Mouse (Mus musculus): ENCODE measurements around the gene Tulp4.
A peak's percentile ranks its signal among the peaks of the same experiment; 100 is the strongest.

The Tulp4 gene

DNA sequence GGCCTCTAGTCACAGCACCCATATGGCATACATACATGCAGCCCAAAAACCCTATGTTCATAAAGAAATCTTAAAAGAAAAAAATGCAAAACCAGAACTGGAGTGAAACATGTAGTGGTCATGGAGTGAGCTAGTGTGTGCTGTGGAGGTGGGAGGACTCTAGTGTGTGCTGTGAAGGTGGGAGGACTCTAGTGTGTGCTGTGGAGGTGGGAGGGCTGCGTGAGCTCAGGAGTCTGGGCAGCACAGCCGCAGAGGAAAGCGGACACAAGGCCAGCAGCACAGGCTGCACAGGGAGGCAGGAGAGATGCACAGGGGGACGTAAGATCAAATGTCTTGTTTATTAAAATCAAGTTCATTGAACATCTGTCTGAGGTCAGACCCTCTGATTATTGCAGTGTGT is 17.5 kb downstream of the Tulp4 start:
- DNase-seq (ENCODE audit: low read depth), result no peak

DNA sequence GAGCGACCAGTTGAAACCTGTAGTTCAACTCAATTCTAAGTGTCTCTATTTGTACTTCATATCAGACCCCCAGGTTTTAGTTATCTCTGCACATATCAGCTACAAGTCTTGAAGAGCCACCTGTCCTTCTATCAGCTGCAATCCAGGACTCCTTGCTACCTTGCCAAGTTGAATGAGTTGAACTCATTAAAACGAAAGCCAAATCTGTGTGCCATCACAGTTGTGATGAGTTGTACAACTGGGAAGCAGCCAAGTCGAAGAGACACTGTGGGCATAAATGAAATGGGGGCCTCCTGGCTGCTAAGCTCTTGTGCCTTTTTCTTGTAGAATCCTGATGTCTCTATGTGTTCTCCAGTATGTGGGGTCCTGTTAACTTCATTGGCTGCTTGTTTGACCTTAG is 19.2 kb downstream of the Tulp4 start:
- DNase-seq (ENCODE audit: low read depth), result no peak

DNA sequence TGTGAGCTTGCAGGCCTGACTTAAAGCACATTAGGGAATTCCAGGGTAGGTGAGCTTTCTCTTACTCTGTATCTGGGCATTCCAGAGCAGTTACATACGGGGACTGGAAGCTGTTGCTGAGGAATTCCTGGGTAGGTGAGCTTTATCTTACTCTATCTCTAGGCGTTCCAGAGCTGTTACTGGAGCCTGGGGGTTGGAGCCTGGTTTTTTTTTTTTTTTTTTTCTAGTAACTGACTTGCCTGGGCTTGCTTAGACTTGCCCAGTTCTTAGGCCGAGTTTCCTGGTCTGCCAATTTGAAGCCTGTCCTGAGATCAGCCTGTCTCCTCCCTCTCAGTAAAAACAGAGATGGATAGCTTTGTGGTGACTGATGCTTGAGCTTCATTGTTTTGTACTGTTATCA is 21.8 kb downstream of the Tulp4 start:
- DNase-seq (ENCODE audit: low read depth), result peak; percentile 66

DNA sequence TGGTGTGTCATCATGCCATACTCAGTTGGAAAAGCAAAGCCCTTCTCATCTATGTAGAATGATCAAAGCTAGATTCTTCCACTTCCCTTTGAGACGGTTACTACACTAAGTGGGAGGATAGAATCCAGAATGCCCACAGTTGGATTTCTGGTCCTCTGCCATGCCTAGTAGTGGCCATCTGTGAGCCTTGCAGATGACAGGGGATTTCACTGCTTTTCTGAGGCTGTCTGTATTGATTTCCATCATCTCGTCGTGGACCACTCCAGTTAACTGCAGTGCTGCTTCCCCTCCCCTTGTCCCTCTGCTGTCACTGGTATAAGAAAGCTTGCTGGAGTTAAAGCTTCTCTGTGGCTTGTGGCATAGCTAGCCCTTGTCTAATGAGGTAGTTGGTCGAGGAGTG is 23.1 kb downstream of the Tulp4 start:
- no peak for DNase-seq (ENCODE audit: low read depth)

DNA sequence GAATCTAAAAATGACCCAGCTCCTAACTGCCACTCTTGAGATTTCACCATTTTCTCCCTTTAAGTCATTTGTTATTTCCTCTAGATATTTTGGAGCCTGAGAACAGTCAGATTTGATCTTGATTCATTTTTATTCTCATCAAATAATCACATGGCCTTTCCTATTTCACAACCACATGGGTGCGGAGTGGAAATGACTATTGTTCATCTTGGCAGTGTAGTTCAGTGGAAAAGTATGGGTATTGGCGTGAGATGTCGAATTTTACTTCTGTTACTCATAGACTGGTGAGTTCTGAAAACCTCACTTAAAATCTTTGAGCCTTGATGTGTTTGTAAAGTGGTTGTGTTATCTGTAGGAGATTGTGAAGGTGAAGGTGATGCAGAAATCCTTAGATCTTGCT is 24.8 kb downstream of the Tulp4 start:
- peak; percentile 84 for DNase-seq (ENCODE audit: low read depth)

DNA sequence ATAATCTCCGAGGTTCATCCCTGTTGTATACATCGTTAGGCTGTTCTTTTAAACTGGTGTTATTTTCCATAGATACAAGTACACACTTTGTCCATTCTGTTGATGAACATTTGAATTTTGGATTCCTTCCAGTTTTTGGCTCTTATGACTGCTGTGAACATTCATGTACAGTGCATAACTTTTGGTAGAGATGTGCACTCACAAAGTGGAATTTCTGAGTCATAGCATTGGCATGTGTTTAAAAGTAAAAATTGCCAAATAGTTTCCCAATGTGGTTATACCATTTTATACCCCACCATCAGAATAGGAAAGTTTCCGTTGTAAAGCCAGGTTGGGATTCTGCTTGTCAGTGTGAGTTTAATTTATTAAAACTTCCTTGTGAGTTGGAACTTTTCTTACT is 34.6 kb downstream of the Tulp4 start:
- peak; percentile 92 for DNase-seq (ENCODE audit: low read depth)

DNA sequence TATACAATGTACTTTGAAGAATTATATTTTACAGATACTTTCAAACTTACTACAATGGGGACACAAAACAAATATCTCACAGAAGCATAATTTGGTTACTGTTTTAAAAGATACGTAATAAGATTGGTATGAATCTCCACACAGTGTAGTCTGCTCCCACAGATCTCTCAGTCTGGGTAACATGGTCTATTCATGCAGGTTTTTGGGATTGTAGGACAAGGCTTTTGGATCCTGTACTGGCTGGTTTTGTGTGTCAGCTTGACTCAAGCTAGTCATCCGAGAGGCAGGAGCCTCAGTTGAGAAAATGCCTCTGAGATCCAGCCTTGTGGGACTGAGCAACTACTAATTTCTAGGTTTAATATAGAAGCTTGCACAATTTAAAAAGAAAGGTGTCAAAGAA is 35.1 kb downstream of the Tulp4 start:
- peak; percentile 47 for DNase-seq (ENCODE audit: low read depth)

DNA sequence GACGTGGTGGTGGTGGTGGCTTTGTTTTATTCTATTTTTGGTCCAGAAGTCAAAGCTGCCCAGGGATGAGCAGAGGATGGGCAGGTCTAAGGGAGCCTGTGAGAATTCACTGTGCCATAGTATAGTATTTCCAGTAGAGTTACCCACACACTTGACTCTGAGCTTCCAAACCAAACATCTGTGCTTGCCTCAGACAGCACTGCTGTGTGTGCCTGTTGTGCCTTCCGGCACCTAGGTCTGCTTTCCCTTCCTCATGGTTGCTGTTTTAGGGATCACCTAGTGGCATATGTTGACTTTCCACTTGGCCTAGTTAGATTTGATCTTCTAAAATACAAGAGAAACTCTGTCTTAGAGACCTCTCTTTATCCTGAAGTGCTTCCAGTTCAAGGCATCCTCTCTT is 39.0 kb downstream of the Tulp4 start:
- no peak for DNase-seq (ENCODE audit: low read depth)

DNA sequence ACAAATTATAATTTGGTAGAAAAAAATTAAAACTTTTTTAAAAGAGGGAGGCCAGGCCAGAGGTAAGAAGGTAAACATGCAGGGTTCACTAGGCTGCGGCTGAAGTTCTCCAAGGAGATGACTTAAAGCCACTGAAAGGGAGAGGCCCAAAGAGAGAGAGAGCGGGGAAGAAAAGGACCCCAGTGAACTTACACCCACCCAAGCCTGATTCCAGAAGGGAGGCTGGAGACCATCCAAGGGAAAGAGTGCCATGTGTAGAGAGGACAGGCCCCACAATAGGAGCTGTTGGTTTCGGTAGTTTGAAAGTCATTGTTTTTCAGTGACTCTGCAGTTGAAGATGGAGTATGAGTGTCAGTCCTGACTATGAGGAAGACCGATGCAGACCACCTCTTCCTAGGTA is 46.7 kb downstream of the Tulp4 start:
- DNase-seq (ENCODE audit: low read depth), result no peak

DNA sequence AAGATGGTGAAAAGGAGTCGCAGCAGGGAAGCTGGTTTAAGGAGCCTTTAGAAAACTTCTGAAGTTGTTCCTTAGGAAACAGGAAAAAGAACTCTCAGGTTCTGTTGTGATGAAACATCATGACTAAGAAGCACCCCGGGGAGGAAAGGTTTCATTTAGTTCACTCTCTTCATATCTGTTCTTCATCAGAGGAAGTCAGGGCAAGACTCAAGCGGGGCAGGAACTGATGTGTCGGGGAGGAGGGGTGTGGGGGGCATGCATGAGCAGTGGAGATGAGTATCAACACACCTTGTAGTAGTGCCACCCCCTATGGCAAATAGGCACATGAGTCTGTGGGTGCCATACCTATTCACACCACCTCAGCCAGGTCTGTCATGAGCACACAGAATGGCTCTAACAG is 47.3 kb downstream of the Tulp4 start:
- no peak for DNase-seq (ENCODE audit: low read depth)

DNA sequence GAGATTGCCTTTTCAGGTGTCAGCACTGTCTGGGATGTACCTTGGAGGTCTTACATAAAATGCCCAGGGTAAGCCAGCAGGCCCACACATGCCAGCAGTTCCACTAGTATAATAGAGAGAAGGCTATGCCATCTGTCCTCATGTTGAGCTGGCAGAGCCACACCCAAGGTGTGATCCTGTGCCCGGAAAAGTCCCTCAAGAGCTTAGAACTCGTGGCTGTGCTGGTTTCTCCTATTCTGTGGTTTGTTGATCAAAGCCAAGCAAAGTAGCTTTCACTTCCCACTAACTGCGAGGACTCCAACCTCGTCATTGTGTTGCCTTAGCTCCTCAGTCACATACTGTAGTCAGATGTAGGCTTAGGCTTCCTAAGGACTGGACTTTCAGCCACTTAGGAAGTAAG is 48.1 kb downstream of the Tulp4 start:
- DNase-seq (ENCODE audit: low read depth), result no peak

DNA sequence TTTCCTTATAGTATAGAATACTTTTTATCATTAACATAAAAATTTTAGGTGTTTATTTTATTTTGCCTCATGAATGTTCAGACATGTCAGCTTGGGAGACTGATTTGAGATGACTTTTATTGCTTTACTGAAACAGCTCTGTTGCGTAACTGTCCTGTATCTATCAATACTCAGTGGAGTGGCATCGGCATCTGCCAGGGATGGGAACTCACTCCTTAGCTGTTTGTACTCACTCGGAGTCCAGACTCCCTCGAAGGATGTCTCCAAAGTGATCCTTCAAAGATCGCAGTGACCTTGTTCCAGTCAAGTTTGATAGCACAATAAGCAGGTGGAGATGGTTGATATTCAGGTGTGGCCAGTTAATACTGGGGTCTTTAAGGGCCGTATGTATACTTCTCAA is 54.3 kb downstream of the Tulp4 start:
- DNase-seq (ENCODE audit: low read depth), result no peak

DNA sequence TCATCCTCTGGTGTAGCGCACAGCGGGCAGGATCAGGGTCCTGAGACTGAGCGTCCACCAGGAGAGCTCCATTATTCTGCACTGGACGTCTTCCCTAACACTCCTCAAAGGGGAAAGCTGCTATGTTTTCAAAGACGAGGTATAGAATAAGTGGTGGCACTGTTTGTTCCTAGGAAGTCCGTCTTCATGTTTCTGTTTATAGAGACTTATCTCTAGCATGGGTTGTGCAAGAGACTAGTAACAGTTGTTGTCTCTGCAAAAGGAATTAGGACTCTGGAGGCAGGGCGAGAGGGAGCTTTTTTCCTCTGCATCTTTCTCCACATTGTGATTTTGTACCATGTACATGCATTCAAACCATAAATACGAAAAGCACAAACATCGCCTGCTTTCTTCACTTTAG is 55.7 kb downstream of the Tulp4 start:
- no peak for DNase-seq (ENCODE audit: low read depth)

DNA sequence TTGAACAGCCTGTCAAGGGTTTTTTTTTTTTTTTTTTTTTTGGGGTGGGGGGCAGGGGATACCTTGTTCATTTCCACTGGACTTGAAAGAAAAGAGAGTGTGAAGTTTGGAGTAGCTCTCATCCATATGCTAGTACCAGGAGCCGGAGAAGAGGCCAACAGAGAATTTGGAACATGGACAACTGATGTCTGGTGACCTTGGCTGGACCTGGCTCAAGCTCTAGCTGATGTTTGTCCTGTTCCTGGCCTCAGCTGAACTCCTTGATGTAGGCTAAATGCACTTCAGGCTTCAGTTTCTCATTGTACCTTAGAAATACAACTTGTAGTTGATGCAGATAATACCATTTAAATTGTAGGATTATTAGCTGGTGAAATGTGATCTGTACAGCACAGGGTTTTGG is 56.5 kb downstream of the Tulp4 start:
- DNase-seq (ENCODE audit: low read depth), result no peak

DNA sequence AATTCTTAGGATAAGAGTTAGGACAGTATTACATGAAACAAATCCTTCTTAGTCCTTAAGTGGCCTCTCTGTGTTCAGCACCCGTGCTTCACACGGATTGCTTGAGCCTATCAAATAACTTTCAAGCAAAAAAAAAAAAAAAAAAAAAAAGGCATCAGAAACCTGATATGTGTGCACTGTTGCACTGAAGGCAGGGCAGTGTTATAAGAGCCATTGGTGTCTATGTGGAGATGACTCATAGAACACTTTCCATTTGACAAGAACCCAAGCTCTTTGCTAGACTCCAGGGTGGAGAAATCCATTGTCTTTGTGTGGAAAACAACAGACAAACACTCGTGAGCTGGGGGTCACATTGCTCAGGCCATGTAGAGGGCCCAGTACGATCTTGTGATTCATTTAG is 58.7 kb downstream of the Tulp4 start:
- peak; percentile 78 for DNase-seq (ENCODE audit: low read depth)

DNA sequence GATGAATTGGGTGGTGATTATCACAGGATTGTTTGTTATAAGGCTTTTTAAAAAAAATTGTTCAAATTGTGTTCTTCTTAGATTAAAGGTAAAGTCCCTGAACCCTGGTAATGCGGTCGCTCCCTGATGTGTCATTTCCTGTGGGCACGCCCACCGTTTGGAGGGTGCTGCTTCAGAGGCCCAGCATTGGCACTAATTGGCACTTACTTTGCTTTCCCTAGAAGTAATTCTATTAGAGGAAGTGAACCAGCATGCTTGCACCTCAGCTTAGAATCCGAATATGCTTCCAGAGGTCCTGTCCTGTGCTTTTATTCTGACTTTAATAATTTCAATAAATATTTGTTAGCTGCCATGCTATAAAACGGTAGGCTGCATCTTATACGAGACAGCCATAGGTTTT is 66.2 kb downstream of the Tulp4 start:
- DNase-seq (ENCODE audit: low read depth), result no peak

DNA sequence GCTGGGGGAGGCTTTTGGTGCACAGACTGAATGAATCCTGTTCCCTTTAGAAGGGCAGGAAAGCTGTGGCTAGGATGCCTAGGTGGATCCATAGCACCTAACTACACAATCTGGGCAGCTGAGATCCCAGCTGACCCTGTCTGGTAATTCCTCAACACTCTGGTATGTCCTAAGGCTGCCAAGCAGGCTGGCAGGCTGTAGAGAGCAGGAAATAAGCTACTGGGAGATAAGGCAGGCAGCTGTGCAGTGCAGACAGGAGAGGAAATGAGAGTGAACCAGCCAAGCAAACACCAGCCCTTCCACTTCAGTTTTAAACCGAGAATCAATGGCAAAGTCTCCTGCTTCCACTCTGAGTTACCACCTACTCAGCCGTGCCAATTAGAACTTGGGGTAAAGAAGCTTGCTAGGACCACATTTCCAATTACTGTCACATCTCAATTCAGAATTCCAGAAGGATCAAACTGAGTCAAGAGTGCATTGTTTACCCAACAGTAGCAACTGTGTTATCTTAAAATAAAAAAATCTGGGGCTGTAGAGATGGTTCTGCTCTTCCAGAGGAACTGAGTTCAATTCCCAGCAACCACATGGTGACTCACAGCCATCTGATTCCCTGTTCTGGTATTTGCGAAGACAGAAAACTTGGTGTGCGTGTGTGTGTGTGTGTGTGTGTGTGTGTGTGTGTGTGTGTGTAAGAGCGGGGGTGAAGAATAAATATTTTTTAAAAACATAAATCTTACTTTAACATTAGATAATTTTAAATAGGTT is 66.9 kb downstream of the Tulp4 start:
- DNase-seq (ENCODE audit: low read depth), result peak; percentile 82

DNA sequence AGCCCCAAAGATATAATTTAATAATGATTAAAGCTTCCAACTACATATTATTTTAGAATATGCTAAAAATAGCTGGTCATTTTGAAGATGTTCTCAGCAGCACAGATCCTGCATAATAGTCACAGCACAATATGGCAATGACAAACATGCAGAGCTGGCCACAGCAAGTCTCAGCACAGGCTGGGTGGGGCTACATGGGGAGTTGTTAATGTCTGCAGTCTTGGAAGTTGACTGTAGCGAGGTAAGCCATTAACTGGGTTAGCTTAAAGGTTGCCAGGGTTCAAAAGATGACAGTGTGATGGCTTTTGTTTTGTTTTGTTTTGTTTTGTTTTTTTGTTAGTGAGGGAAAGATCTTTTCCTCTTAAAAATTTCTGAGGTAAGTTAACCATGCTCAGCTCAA is 68.3 kb downstream of the Tulp4 start:
- no peak for DNase-seq (ENCODE audit: low read depth)

DNA sequence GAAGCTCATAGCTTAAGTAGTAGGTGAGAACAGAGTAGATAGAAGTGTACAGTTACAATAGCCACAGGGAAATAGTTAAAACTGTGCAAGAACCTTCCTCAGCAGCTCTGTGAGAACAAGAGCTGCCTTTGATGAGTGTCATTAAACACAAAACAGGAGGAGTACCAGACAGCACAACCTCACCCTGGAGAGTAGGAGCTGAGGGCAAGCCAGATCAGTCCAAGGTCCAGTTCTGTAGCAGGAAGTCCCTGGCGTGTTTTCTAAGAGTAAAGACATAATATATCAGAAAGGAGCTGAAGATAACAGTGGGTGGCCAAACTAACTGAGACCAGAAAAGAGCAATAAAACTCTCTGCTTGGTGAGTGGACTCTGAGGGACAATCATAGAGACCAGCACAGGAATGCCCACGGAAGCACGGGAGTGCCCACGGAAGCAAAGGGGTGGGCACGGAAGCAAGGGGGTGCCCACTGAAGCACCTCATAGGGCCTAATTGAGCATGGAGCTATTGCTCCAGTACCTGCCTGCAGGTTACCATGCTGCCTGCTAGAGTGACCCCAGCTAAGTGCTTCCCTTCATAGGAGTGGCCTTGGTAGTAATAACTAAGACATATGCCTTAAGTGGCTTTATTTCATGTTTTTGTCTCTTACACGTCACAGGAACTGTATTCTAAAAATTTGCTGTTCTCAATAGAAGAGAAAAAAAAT is 72.5 kb downstream of the Tulp4 start:
- no peak for DNase-seq (ENCODE audit: low read depth)

DNA sequence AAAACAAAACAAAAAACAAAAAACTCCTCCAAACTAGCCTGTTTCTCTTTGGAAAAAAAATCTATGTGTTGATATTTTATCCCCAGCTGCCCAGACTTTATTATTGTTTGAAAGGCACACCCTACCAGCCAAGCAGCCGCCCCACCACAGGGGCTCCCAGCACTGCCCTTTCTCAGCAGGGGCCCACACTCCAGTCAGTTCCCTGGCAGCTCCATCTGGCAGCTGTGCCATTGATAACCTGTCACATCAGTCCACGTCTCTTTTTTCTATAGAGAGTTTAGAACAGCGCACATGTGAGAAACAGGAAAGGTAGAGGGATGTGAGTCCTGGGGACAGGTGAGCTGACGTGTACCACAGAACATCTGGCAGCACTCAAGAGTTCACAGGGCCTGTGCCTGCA is 73.2 kb downstream of the Tulp4 start:
- DNase-seq (ENCODE audit: low read depth), result no peak

DNA sequence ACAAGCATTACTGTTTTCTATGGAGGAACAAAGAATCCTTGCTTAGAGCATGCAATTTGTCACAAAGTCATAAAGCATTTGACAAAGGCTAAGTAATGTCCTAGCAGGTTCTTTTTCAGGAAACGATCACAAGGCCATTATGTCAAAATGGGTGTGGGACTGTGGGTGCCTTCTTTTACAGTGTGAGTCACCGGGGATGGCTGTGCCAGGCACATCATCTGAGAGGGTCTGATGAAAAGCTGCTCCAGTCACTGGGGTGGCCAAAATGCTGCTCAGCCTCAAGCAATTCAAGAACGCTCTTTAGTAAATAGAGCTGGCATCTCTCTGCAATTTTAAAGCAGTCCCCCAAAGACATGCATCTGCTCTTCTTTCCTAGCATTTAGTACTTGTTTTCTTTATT is 74.2 kb downstream of the Tulp4 start:
- peak; percentile 39 for DNase-seq (ENCODE audit: low read depth)

DNA sequence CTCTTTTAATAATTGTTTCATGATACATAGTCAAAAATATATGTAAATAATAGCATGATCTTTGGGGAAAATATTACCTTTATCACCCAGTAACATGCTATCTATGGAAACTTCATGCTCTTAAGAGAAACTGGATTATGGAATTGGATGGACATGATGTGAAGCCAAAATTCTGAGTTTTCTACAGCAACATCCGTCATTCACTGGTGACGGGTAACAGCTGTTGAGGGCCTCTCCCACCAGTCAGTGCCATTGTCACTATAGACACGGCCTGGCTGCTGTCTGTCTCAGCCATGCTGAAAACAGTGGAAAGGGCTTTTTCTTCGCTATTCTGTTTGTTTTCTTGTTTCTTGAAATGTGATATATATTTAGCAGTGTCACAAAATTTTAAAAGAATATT is 76.5 kb downstream of the Tulp4 start:
- DNase-seq (ENCODE audit: low read depth), result no peak

DNA sequence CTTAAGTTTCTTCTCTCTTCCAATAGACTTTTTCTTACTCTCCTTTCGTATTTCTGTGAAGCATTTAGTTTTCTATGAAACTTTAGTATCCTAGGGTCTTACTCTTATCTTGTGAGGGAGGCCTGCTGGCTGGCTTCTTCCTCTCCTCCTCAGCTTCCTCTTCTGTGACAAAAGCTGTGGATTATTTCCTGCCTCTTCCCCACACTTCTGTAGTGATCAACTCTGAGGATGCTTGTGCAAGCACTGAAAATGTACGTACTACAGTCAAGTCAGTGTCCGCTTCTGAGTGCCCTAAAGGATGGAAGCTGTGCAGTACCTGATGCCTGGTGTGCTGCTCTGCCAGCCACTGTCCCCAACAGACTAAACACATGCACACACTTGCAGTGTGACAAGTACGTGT is 80.4 kb downstream of the Tulp4 start:
- no peak for DNase-seq (ENCODE audit: low read depth)

DNA sequence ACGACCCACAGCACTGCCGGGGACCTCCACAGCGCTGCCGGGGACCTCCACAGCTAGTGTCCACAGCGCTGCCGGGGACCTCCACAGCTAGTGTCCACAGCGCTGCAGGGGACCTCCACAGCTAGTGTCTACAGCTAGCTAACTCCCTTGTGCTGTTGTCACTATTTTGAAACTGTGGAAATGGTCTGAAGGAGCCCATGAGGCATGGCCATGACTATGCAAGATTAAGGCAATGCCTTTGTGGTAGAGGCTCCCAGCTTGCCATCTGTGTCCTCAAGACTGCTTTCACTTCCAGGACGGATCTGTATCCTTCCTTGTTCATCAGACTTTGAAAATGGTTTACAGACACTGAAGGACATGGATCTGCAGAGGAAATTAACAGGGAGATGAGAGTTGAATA is 80.9 kb downstream of the Tulp4 start:
- no peak for DNase-seq (ENCODE audit: low read depth)

All from NIH3T3 (cell line).